Mouse (Mus musculus): ENCODE measurements around the gene 1700024G13Rik. TPM values are rescaled to one million over a fixed set of nuclear protein-coding genes. Genes with fewer than 3 reads are reported as not detected.
"Not testable (repeated sequence)": the region's sequence is repeated elsewhere in the genome, so short reads cannot be mapped to it uniquely, and the experiment has no call there.

The 1700024G13Rik gene
- total and polyA plus RNA-seq, 3 experiments, result 0.53 TPM; not detected in 2

GRCm38 (mm10) chr14:32410084-32410483, 21.9 kb upstream of the 1700024G13Rik start:
- 92% methylated on average over 5 of the region's 5 CpGs for WGBS
- TF ChIP-seq CTCF (IDR thresholded peaks at IDR 0.05), result no peak
- TF ChIP-seq POLR2A (IDR thresholded peaks at IDR 0.05; ENCODE audit: insufficient read depth, low read depth, low read length), result no peak
- TF ChIP-seq EP300 (IDR thresholded peaks at IDR 0.05; ENCODE audit: insufficient read depth, low read depth, low read length), result no peak

GRCm38 (mm10) chr14:32405399-32405798, 17.2 kb upstream of the 1700024G13Rik start:
- H3K27me3 ChIP-seq (ENCODE audit: control insufficient read depth, insufficient read depth, low read length); H3K79me2 ChIP-seq (replicated peaks; ENCODE audit: control insufficient read depth, insufficient read depth, low read length); H3K36me3 ChIP-seq (ENCODE audit: control insufficient read depth, insufficient read depth, low read length); H3K27ac ChIP-seq; intact Hi-C loops (cut with DNase I); DNase-seq; H3K9ac ChIP-seq (ENCODE audit: low read depth, low read length); H3K4me3 ChIP-seq; H3K4me1 ChIP-seq (ENCODE audit: control insufficient read depth, insufficient read depth, low read length): not testable (repeated sequence)
- 74% methylated on average over 1 of the region's 1 CpGs for WGBS

More at GRCm38 (mm10) chr14:32410084-32410483, 21.9 kb upstream of the 1700024G13Rik start:
- no peak overlapping the region for H3K4me3 ChIP-seq
- no peak for DNase-seq
- intact Hi-C loops (cut with DNase I), result no loop called here
- no peaks in the 10 kb centered on the region for H3K79me2 ChIP-seq (replicated peaks; ENCODE audit: control insufficient read depth, insufficient read depth, low read length)
- H3K4me1 ChIP-seq (ENCODE audit: control insufficient read depth, insufficient read depth, low read length), result no peaks in the 10 kb centered on the region
- H3K9ac ChIP-seq (ENCODE audit: low read depth, low read length), result no peak overlapping the region
- no peak overlapping the region for H3K27ac ChIP-seq
- no peaks in the 10 kb centered on the region for H3K36me3 ChIP-seq (ENCODE audit: control insufficient read depth, insufficient read depth, low read length)
- H3K27me3 ChIP-seq (ENCODE audit: control insufficient read depth, insufficient read depth, low read length), result no peaks in the 10 kb centered on the region

GRCm38 (mm10) chr14:32381619-32382018, 6.6 kb downstream of the 1700024G13Rik start:
- Histone ChIP-seq H3K4me3 (no peak overlapping the region), H3K79me2 (replicated peaks; ENCODE audit: control insufficient read depth, insufficient read depth, low read length) (no peaks in the 10 kb centered on the region), H3K4me1 (ENCODE audit: control insufficient read depth, insufficient read depth, low read length) (peaks cover 2% of the 10 kb centered on the region), H3K9ac (ENCODE audit: low read depth, low read length) (no peak overlapping the region), H3K27me3 (ENCODE audit: control insufficient read depth, insufficient read depth, low read length) (no peaks in the 10 kb centered on the region), H3K27ac (no peak overlapping the region), H3K36me3 (ENCODE audit: control insufficient read depth, insufficient read depth, low read length) (no peaks in the 10 kb centered on the region)
- no peak for TF ChIP-seq CTCF (IDR thresholded peaks at IDR 0.05)
- intact Hi-C loops (cut with DNase I), result no loop called here
- WGBS, result 26% methylated on average over 15 of the region's 15 CpGs
- DNase-seq, result no peak

- TF ChIP-seq CTCF (IDR thresholded peaks at IDR 0.05), result no peak
- no peak for TF ChIP-seq EP300 (IDR thresholded peaks at IDR 0.05; ENCODE audit: insufficient read depth, low read depth, low read length)
- no peak for TF ChIP-seq POLR2A (IDR thresholded peaks at IDR 0.05; ENCODE audit: insufficient read depth, low read depth, low read length)
- Histone ChIP-seq H3K36me3 (ENCODE audit: control insufficient read depth, insufficient read depth, low read length) (no peaks in the 10 kb centered on the region), H3K4me1 (ENCODE audit: control insufficient read depth, insufficient read depth, low read length) (peaks cover 2% of the 10 kb centered on the region), H3K9ac (ENCODE audit: low read depth, low read length) (no peak overlapping the region), H3K27ac (no peak overlapping the region), H3K4me3 (no peak overlapping the region), H3K27me3 (ENCODE audit: control insufficient read depth, insufficient read depth, low read length) (no peaks in the 10 kb centered on the region), H3K79me2 (replicated peaks; ENCODE audit: control insufficient read depth, insufficient read depth, low read length) (no peaks in the 10 kb centered on the region)
- 21% methylated on average over 7 of the region's 7 CpGs for WGBS
- intact Hi-C loops (cut with DNase I), result no loop called here
- DNase-seq, result no peak
These were observed 7.1 kb downstream of the 1700024G13Rik start for GRCm38 (mm10) chr14:32381066-32381465.

GRCm38 (mm10) chr14:32380099-32380480, 8.1 kb downstream of the 1700024G13Rik start:
- intact Hi-C loops (cut with DNase I), result no loop called here
- no peak for TF ChIP-seq CTCF (IDR thresholded peaks at IDR 0.05)
- no peak for TF ChIP-seq POLR2A (IDR thresholded peaks at IDR 0.05; ENCODE audit: insufficient read depth, low read depth, low read length)
- no peak for TF ChIP-seq EP300 (IDR thresholded peaks at IDR 0.05; ENCODE audit: insufficient read depth, low read depth, low read length)
- no peaks in the 10 kb centered on the region for H3K27me3 ChIP-seq (ENCODE audit: control insufficient read depth, insufficient read depth, low read length)
- 23% methylated on average over 3 of the region's 3 CpGs for WGBS
- H3K27ac ChIP-seq, result no peak overlapping the region
- DNase-seq, result no peak
- H3K9ac ChIP-seq (ENCODE audit: low read depth, low read length), result no peak overlapping the region
- H3K36me3 ChIP-seq (ENCODE audit: control insufficient read depth, insufficient read depth, low read length), result no peaks in the 10 kb centered on the region
- peaks cover 2% of the 10 kb centered on the region for H3K4me1 ChIP-seq (ENCODE audit: control insufficient read depth, insufficient read depth, low read length)
- H3K79me2 ChIP-seq (replicated peaks; ENCODE audit: control insufficient read depth, insufficient read depth, low read length), result no peaks in the 10 kb centered on the region
- no peak overlapping the region for H3K4me3 ChIP-seq

- no peak for DNase-seq
- Histone ChIP-seq H3K27me3 (ENCODE audit: control insufficient read depth, insufficient read depth, low read length) (no peaks in the 10 kb centered on the region), H3K79me2 (replicated peaks; ENCODE audit: control insufficient read depth, insufficient read depth, low read length) (no peaks in the 10 kb centered on the region), H3K36me3 (ENCODE audit: control insufficient read depth, insufficient read depth, low read length) (no peaks in the 10 kb centered on the region), H3K9ac (ENCODE audit: low read depth, low read length) (no peak overlapping the region), H3K4me1 (ENCODE audit: control insufficient read depth, insufficient read depth, low read length) (peaks cover 2% of the 10 kb centered on the region), H3K4me3 (no peak overlapping the region), H3K27ac (no peak overlapping the region)
- intact Hi-C loops (cut with DNase I), result no loop called here
- WGBS, result 34% methylated on average over 22 of the region's 22 CpGs
- TF ChIP-seq EP300 (IDR thresholded peaks at IDR 0.05; ENCODE audit: insufficient read depth, low read depth, low read length) (no peak), POLR2A (IDR thresholded peaks at IDR 0.05; ENCODE audit: insufficient read depth, low read depth, low read length) (no peak), CTCF (IDR thresholded peaks at IDR 0.05) (no peak)
These were observed 8.6 kb downstream of the 1700024G13Rik start for GRCm38 (mm10) chr14:32379395-32380098.
